8 mouse cellular contexts compared by ENCODE assay signal in genomic region chr15:12549919-12550305, GRCm38 (mm10).
DNase-seq lines count a peak whose midpoint lies in the region; ATAC-seq and TF ChIP-seq lines count a peak whose summit lies in the region.

No protein-coding gene starts in this region.

- no peak for DNase-seq in Patski (ENCODE audit: low read depth, low spot score)
- peak; percentile 73 for DNase-seq in embryo, embryonic 10 days (ENCODE audit: low spot score)
- peak; percentile 23 for DNase-seq in liver, postnatal 0 days
- DNase-seq in layer of hippocampus, adult 9-11 months = no peak
- no peak for DNase-seq in right cerebral cortex, adult 2 months (ENCODE audit: low spot score in 2 of 2)

- H3K27me3 ChIP-seq in Patski = peaks cover 18% of the 10 kb centered on the region
- H3K27me3 ChIP-seq in intestine, postnatal 0 days (replicated peaks; ENCODE audit: control insufficient read depth, insufficient read depth, low read length) = no peaks in the 10 kb centered on the region
- H3K27me3 ChIP-seq in liver, postnatal 0 days (ENCODE audit: insufficient read depth, low read length) = peaks cover 12% of the 10 kb centered on the region; the same call in 1 of the 2 replicates
- H3K27me3 ChIP-seq in neural tube, embryonic 15.5 days (replicated peaks) = no peaks in the 10 kb centered on the region

- no peak for TF ChIP-seq CTCF in Patski (IDR thresholded peaks at IDR 0.05)
- no peak for TF ChIP-seq CTCF in intestine, postnatal 0 days (IDR thresholded peaks at IDR 0.05; ENCODE audit: low read depth)
- TF ChIP-seq CTCF in liver, postnatal 0 days (IDR thresholded peaks at IDR 0.05; ENCODE audit: low read depth) = no peak

- POLR2A ChIA-PET in Patski (lab: Charles Lee) = no interaction called here

- TF ChIP-seq EP300 in liver, postnatal 0 days (IDR thresholded peaks at IDR 0.05; ENCODE audit: low read depth) = no peak

- in situ Hi-C loops in Patski (cut with MboI; ENCODE audit: low pct_unique_long_range_greater_than_20kb) = loop anchor here (25.0 kb wide), 1 partner anchor 363 kb away; no protein-coding TSS in a partner anchor

- 1% methylated on average over 13 of the region's 13 CpGs for WGBS in intestine, postnatal 0 days
- WGBS in liver, postnatal 0 days (ENCODE audit: insufficient replicate concordance) = 5% methylated on average over 13 of the region's 13 CpGs
- 2% methylated on average over 13 of the region's 13 CpGs for WGBS in neural tube, embryonic 15.5 days

- H3K27ac ChIP-seq in intestine, postnatal 0 days (ENCODE audit: low read depth, low read length) = no peak overlapping the region
- H3K27ac ChIP-seq in liver, postnatal 0 days (ENCODE audit: low read depth) = no peak overlapping the region
- H3K27ac ChIP-seq in neural tube, embryonic 15.5 days (replicated peaks) = no peak overlapping the region; the same call in 1 of the 2 replicates

- no peaks in the 10 kb centered on the region for H3K9me3 ChIP-seq in intestine, postnatal 0 days (ENCODE audit: control insufficient read depth)
- H3K9me3 ChIP-seq in liver, postnatal 0 days (ENCODE audit: low read length) = no peaks in the 10 kb centered on the region
- no peaks in the 10 kb centered on the region for H3K9me3 ChIP-seq in neural tube, embryonic 15.5 days (replicated peaks)

- H3K4me2 ChIP-seq in intestine, postnatal 0 days (replicated peaks; ENCODE audit: low read depth) = peak overlapping the region; percentile 90
- H3K4me2 ChIP-seq in liver, postnatal 0 days (ENCODE audit: low read depth, low read length) = peak overlapping the region; percentile 87
- H3K4me2 ChIP-seq in neural tube, embryonic 15.5 days = peak overlapping the region; percentile 87

- H3K9ac ChIP-seq in intestine, postnatal 0 days (ENCODE audit: low read depth, low read length) = peak overlapping the region; percentile 50; the same call in 1 of the 2 replicates
- peak overlapping the region; percentile 59; the same call in 1 of the 2 replicates for H3K9ac ChIP-seq in liver, postnatal 0 days (replicated peaks)
- no peak overlapping the region for H3K9ac ChIP-seq in neural tube, embryonic 15.5 days (replicated peaks)

- no peaks in the 10 kb centered on the region for H3K4me1 ChIP-seq in intestine, postnatal 0 days (replicated peaks; ENCODE audit: control insufficient read depth, insufficient read depth, low read length)
- H3K4me1 ChIP-seq in liver, postnatal 0 days (ENCODE audit: insufficient read depth) = peaks cover 4% of the 10 kb centered on the region; the same call in 1 of the 2 replicates
- peaks cover 23% of the 10 kb centered on the region for H3K4me1 ChIP-seq in neural tube, embryonic 15.5 days

- peak overlapping the region; percentile 48 for H3K4me3 ChIP-seq in intestine, postnatal 0 days (ENCODE audit: low read depth, low read length)
- H3K4me3 ChIP-seq in liver, postnatal 0 days (ENCODE audit: low read depth, low read length) = peak overlapping the region; percentile 53
- peak overlapping the region; percentile 42 for H3K4me3 ChIP-seq in neural tube, embryonic 15.5 days (replicated peaks)

- H3K36me3 ChIP-seq in intestine, postnatal 0 days (ENCODE audit: control insufficient read depth, insufficient read depth) = no peaks in the 10 kb centered on the region
- no peaks in the 10 kb centered on the region for H3K36me3 ChIP-seq in liver, postnatal 0 days (replicated peaks; ENCODE audit: insufficient read depth, low read length)
- no peaks in the 10 kb centered on the region for H3K36me3 ChIP-seq in neural tube, embryonic 15.5 days

- peak; percentile 57 for ATAC-seq in Patski
- peak; percentile 61 for ATAC-seq in granulocyte monocyte progenitor cell, adult 5-6 weeks (replicated peaks; ENCODE audit: poor library complexity, severe bottlenecking)
- 0 out of 2 replicates have a peak, but pooled peaks have one; percentile 19 for ATAC-seq in intestine, postnatal 0 days
- ATAC-seq in liver, postnatal 0 days = no peak
- ATAC-seq in neural tube, embryonic 15.5 days (ENCODE audit: low FRiP score) = 0 out of 2 replicates have a peak, but pooled peaks have one; percentile 25

- CTCF ChIA-PET in Patski (lab: Charles Lee) = interaction anchor here (1.1 to 1.7 kb wide), 3 partner anchors 15 to 170 kb away, joined by 3 to 5 read pairs (median 4); no protein-coding TSS in a partner anchor

Comparison
In these comparisons a context has a peak if more than half of its experiments do, and no peak if none do; other contexts are left out.
1. DNase-seq: peak in embryo, embryonic 10 days (single experiment) and liver, postnatal 0 days (single experiment); none in Patski (single experiment), layer of hippocampus, adult 9-11 months (single experiment) and right cerebral cortex, adult 2 months (0 of 2).
2. Peak in every context shown above with its lines, with median percentiles within 50 percentile points of each other: H3K4me2 ChIP-seq and H3K4me3 ChIP-seq.